Mouse (Mus musculus) liver, postnatal 0 days (tissue): ENCODE results near the gene Fabp2. TPM values are rescaled to one million over a fixed set of nuclear protein-coding genes. Genes with fewer than 3 reads are reported as not detected.

Experiments used
- ATAC-seq: fragments of 200-750 bp; cut with Nextera tagmentation; 2 replicates; pipeline ENCODE4 v1.8.0; 2017; ENCODE audit warnings: mild to moderate bottlenecking, moderate library complexity
- DNase-seq: peaks from one replicate; pipeline ENCODE4 v3.0.0-alpha.2; 2016
- H3K27ac ChIP-seq: fragments of 300-500 bp; sonication (generic); 2 replicates; pipeline ENCODE4 v1.5.1; 2014; ENCODE audit warnings: antibody characterized with exemption, moderate library complexity, mild to moderate bottlenecking, low read depth
- H3K27me3 ChIP-seq: fragments of 300-500 bp; sonication (generic); 2 replicates; pipeline ENCODE4 v1.6.1; 2014; ENCODE audit warnings: low read length, control low read depth, mixed read lengths; ENCODE audit not compliant: insufficient read depth
- H3K36me3 ChIP-seq: fragments of 300-500 bp; sonication (generic); replicated peaks from 2 replicates; pipeline ENCODE4 v1.6.1; 2014; ENCODE audit warnings: mild to moderate bottlenecking, control low read depth, low read length, moderate library complexity, mixed read lengths; ENCODE audit not compliant: insufficient read depth
- H3K4me1 ChIP-seq: fragments of 300-500 bp; sonication (generic); 2 replicates; pipeline ENCODE4 v1.6.1; 2014; ENCODE audit warnings: antibody characterized with exemption, mild to moderate bottlenecking, control low read depth; ENCODE audit not compliant: insufficient read depth
- H3K4me2 ChIP-seq: fragments of 300-500 bp; sonication (generic); 2 replicates; pipeline ENCODE4 v1.6.1; 2014; ENCODE audit warnings: low read depth, mild to moderate bottlenecking, low read length, moderate library complexity, mixed read lengths
- H3K4me3 ChIP-seq: fragments of 300-500 bp; sonication (generic); 2 replicates; pipeline ENCODE4 v1.5.1; 2014; ENCODE audit warnings: low read depth, low read length
- H3K9ac ChIP-seq: fragments of 300-500 bp; sonication (generic); replicated peaks from 2 replicates; pipeline ENCODE4 v1.6.1; 2014; ENCODE audit warnings: mild to moderate bottlenecking, moderate library complexity
- H3K9me3 ChIP-seq: fragments of 300-500 bp; sonication (generic); 2 replicates; pipeline ENCODE4 v1.6.1; 2016; ENCODE audit warnings: mild to moderate bottlenecking, control low read depth, low read length, mixed read lengths
- CTCF ChIP-seq: sonication (generic); IDR thresholded peaks from 2 replicates; pipeline ENCODE4 v1.5.1; 2016; ENCODE audit warnings: antibody characterized with exemption, low read depth
- EP300 ChIP-seq: IDR thresholded peaks from 2 replicates; pipeline ENCODE4 v1.6.1; 2016; ENCODE audit warnings: antibody characterized with exemption, low read depth, mild to moderate bottlenecking
- WGBS: fragments of 180-500 bp; shearing (Covaris S2); extraction: QIAGEN DNeasy Blood & Tissue Kit; methylation state at CpG from one replicate; pipeline ENCODE4 v1.1.7; 2014; ENCODE audit not compliant: insufficient replicate concordance; 5-methylcytosine and 5-hydroxymethylcytosine counted together
- polyA plus RNA-seq: library from polyadenylated mRNA; unstranded; fragments of >200 nt; fragmentation: Nextera tagmentation; extraction: Ambion mirVana; gene quantifications from 2 replicates; pipeline ENCODE4 v1.2.1, GENCODE M21; 2015

Fabp2 gene
- polyA plus RNA-seq, 1 experiment from 2014 or later: 42.2 TPM

- Histone ChIP-seq H3K9ac (no peak overlapping the region), H3K4me2 (no peak overlapping the region), H3K4me3 (no peak overlapping the region), H3K36me3 (no peaks in the 10 kb centered on the region), H3K27ac (no peak overlapping the region), H3K27me3 (no peaks in the 10 kb centered on the region), H3K4me1 (no peaks in the 10 kb centered on the region), H3K9me3 (no peaks in the 10 kb centered on the region)
- DNase-seq (no peak), ATAC-seq (no peak)
- TF ChIP-seq CTCF (no peak), EP300 (no peak)
- WGBS: 77% methylated on average over 6 of the region's 6 CpGs
Observed at GRCm38 (mm10) chr3:122916191-122916680, 21.4 kb downstream of the Fabp2 start.

GRCm38 (mm10) chr3:122918672-122919071 lies 23.8 kb downstream of the Fabp2 start:
- 25% methylated on average over 2 of the region's 2 CpGs for WGBS
- Histone ChIP-seq H3K36me3 (no peaks in the 10 kb centered on the region), H3K27me3 (no peaks in the 10 kb centered on the region), H3K9ac (no peak overlapping the region), H3K4me1 (peaks cover 6% of the 10 kb centered on the region), H3K27ac (no peak overlapping the region), H3K9me3 (no peaks in the 10 kb centered on the region), H3K4me2 (no peak overlapping the region), H3K4me3 (no peak overlapping the region)
- ATAC-seq (no peak), DNase-seq (no peak)
- TF ChIP-seq CTCF: no peak

GRCm38 (mm10) chr3:122919260-122919659 lies 24.4 kb downstream of the Fabp2 start, which contains the start of gene Gm10959:
TSS of gene Gm10959 (minus strand) at chr3:122919360.
- WGBS: 83% methylated on average over 8 of the region's 8 CpGs
- no peaks in the 10 kb centered on the region for H3K27me3 ChIP-seq
- H3K4me1 ChIP-seq: peaks cover 6% of the 10 kb centered on the region
- no peak within 1 kb of the TSS for H3K4me2 ChIP-seq
- no peaks in the 10 kb centered on the region for H3K9me3 ChIP-seq
- ATAC-seq (no peak), DNase-seq (no peak)
- no peak within 1 kb of the TSS for H3K27ac ChIP-seq
- TF ChIP-seq EP300: no peak
- no peak for TF ChIP-seq CTCF
- H3K4me3 ChIP-seq: no peak within 1 kb of the TSS
- no peaks in the 10 kb centered on the region for H3K36me3 ChIP-seq
- no peak within 1 kb of the TSS for H3K9ac ChIP-seq

GRCm38 (mm10) chr3:122920572-122921435 lies 25.9 kb downstream of the Fabp2 start:
- H3K9ac ChIP-seq: no peak overlapping the region
- 60% methylated on average over 8 of the region's 8 CpGs for WGBS
- no peak for ATAC-seq
- peaks cover 6% of the 10 kb centered on the region for H3K4me1 ChIP-seq
- no peak overlapping the region for H3K4me2 ChIP-seq
- H3K9me3 ChIP-seq: no peaks in the 10 kb centered on the region
- no peaks in the 10 kb centered on the region for H3K36me3 ChIP-seq
- DNase-seq: no peak
- H3K4me3 ChIP-seq: no peak overlapping the region
- TF ChIP-seq CTCF (no peak), EP300 (no peak)
- H3K27ac ChIP-seq: no peak overlapping the region
- no peaks in the 10 kb centered on the region for H3K27me3 ChIP-seq

GRCm38 (mm10) chr3:122921676-122922527 lies 27.0 kb downstream of the Fabp2 start:
- no peak overlapping the region for H3K9ac ChIP-seq
- no peak overlapping the region for H3K4me2 ChIP-seq
- peaks cover 9% of the 10 kb centered on the region for H3K4me1 ChIP-seq
- H3K9me3 ChIP-seq: no peaks in the 10 kb centered on the region
- DNase-seq: no peak
- H3K4me3 ChIP-seq: no peak overlapping the region
- 74% methylated on average over 8 of the region's 8 CpGs for WGBS
- no peak for ATAC-seq
- TF ChIP-seq CTCF (no peak), EP300 (no peak)
- peaks cover 6% of the 10 kb centered on the region; the same call in 1 of the 2 replicates for H3K36me3 ChIP-seq
- no peak overlapping the region for H3K27ac ChIP-seq
- no peaks in the 10 kb centered on the region for H3K27me3 ChIP-seq

GRCm38 (mm10) chr3:122923147-122923546 lies 28.3 kb downstream of the Fabp2 start:
- Histone ChIP-seq H3K9me3 (no peaks in the 10 kb centered on the region), H3K36me3 (peaks cover 6% of the 10 kb centered on the region; the same call in 1 of the 2 replicates), H3K4me3 (peak overlapping the region; percentile 79; the same call in 1 of the 2 replicates), H3K4me1 (peaks cover 9% of the 10 kb centered on the region), H3K27me3 (no peaks in the 10 kb centered on the region), H3K27ac (no peak overlapping the region), H3K4me2 (peak overlapping the region; percentile 81), H3K9ac (no peak overlapping the region; the same call in 1 of the 2 replicates)
- TF ChIP-seq CTCF (no peak), EP300 (no peak)
- no peak for ATAC-seq
- no peak for DNase-seq
- WGBS: 49% methylated on average over 7 of the region's 7 CpGs
